Mouse (Mus musculus) central nervous system, embryonic 18 days (tissue): ENCODE data around the gene Prtn3. TPM values are rescaled to one million over a fixed set of nuclear protein-coding genes. Genes with fewer than 3 reads are reported as not detected.

Experiments
- polyA plus RNA-seq: library from polyadenylated mRNA; depleted of rRNA; stranded (reverse); fragments of >200 nt; gene quantifications from 2 replicates; pipeline ENCODE4 v1.2.3, GENCODE M21; 2012; rRNA removed

Gene Prtn3
- polyA plus RNA-seq: 15.8 and 16.7 TPM in 2 replicates

GRCm38 (mm10) chr10:79874290-79874862, at the start of gene Prtn3, which contains the start of gene Plppr3:
Prtn3 (plus strand) TSS chr10:79874476.
Plppr3 (minus strand) TSS chr10:79874634.

DNA sequence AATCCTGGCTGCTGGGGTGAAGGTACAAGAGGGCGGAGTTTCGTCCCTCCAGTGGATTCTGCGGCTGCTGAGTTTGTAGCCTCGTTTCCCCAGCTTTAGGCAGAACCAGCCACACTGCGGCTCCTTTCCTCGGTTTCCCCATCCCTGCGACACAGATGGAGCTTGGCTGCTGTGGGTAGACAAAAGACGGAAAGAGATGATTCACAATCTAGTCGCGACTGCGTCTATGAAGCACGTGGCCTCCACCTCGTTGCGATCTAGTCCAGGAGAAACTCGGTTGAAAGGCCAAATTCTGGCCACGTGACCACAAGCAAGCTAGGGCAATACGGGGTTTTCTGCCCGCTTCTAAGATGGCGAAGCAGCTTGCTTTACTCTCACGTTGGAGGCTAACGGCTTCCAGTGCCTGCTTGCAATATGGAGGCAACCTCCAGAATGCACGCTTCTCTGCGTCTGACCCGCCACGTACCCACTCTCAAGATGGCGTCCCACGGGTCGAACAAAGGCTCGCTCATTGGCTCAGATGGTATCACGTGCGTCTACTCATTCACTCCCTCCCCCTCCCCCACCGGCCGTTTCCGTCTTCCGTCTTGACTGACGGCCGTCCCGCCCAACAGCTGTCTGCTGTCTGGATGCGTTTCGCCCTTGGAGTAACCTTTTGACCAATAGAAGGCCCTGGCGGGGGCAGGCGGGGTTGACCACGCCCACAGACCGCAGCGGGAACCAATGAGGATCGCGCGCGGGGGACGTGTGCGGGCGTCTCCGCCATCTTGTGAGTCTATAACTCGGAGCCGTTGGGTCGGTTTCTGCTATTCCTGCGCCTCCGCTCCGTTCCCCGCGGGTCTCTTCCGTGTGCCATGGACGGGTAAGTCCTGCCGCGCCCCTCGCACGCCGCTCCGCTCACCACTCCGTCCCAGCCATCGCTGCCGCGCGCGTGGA, 20.1 kb upstream of the Prtn3 start, which contains the start of gene Ptbp1:
Ptbp1 (plus strand) TSS at position 568 of the 936 bp plus-strand sequence.

DNA sequence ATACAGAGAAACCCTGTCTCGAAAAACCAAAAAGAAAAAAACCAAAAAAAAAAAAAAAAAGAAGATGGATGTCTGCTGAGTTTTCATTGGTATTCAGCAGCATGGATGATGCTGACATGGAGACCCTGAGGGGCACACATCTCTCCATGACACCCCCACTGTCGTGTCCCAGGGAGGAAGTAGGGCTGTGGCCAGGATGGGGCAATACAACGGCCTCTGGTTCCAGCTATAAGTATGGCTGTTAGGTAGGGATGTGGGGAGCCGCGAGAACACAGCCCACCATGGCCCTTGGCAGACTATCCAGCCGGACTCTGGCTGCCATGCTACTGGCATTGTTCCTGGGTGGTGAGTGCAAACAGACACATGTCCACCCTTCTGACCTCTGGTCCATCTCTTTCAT, 11.8 kb downstream of the Prtn3 start, which contains the start of gene Elane:
Elane (plus strand) TSS at position 194 of the 400 bp plus-strand sequence.

DNA sequence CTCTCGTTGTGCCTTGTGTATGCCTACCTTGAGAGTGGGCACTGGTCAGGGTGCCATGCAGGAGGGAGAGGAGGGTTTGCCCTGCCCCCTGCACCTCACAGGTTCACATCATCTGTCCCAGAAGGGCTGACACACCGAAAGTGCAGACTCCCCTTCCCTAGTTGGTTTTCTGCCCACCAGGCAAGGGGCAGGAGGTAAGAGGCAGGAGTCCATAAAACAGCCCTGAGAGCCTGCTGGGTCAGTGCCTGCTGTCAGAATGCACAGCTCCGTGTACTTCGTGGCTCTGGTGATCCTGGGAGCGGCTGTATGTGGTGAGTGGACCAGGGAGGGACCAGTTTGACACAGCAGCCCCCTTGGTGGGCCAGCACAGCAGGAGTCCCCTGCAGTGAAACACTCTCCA, 16.4 kb downstream of the Prtn3 start, which contains the start of gene Cfd:
Cfd (plus strand) TSS at position 184 of the 400 bp plus-strand sequence.

DNA sequence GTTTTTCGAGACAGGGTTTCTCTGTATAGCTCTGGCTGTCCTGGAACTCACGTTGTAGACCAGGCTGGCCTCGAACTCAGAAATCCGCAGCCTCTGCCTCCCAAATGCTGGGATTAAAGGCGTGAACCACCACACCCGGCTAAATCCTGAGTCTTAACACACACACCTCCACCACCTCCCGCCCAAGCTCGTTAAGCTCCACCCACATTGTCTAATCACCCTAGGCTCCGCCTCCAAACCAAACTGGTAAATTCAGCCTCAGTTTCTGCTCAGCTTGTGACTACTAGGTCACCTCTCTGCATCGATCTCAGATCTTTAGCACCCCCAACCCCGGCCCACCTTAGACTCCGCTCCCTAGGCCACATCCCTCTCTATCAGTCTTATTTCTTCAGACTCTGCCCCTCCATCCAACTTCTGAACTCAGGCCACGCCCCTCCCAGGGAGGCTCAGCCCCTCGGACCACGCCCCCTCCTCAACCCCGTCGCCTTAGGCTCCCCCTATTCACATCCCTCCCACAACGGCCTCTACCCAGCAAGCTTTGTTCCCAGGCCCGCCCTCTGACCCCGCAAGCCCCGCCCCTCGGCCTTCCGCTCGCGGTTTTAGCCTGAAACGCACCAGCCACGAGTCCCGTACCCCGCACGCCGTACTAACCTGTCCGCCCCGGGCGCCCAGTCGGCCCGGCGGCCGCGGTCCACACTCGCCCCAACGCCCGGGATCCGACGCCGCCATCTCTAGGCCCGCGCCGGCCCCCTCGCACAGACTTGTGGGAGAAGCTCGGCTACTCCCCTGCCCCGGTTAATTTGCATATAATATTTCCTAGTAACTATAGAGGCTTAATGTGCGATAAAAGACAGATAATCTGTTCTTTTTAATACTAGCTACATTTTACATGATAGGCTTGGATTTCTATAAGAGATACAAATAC, 34.2 kb downstream of the Prtn3 start, which contains the start of gene Med16:
Med16 (minus strand) TSS at position 757 of the 925 bp plus-strand sequence.

DNA sequence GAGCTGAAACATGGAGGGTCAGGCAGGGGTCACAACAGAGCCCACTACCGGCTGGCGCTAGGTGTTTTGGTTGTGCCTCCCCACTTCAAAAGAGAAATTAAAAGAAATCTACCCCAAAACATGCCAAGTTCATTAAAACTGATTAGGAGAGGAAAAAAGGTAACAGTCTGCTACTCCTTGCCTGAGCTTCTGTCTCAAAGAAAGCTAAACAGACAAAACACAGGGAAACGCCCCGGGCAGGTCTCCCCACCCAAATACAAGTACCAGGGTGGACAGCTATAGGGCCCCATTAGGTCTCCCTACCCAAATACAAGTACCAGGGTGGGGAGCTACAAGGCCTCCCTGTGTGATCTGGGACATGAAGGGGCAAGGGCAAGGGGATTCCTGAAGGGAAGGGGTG, 36.3 kb downstream of the Prtn3 start, which contains the start of gene Gm26602:
Gm26602 (plus strand) TSS at position 301 of the 400 bp plus-strand sequence.

GRCm38 (mm10) chr10:79916808-79917531, 42.7 kb downstream of the Prtn3 start, which contains the start of gene Kiss1r:
Kiss1r (plus strand) TSS chr10:79916971.

GRCm38 (mm10) chr10:79920958-79921535, 46.8 kb downstream of the Prtn3 start, which contains the start of gene R3hdm4:
R3hdm4 (minus strand) TSS chr10:79921208.

DNA sequence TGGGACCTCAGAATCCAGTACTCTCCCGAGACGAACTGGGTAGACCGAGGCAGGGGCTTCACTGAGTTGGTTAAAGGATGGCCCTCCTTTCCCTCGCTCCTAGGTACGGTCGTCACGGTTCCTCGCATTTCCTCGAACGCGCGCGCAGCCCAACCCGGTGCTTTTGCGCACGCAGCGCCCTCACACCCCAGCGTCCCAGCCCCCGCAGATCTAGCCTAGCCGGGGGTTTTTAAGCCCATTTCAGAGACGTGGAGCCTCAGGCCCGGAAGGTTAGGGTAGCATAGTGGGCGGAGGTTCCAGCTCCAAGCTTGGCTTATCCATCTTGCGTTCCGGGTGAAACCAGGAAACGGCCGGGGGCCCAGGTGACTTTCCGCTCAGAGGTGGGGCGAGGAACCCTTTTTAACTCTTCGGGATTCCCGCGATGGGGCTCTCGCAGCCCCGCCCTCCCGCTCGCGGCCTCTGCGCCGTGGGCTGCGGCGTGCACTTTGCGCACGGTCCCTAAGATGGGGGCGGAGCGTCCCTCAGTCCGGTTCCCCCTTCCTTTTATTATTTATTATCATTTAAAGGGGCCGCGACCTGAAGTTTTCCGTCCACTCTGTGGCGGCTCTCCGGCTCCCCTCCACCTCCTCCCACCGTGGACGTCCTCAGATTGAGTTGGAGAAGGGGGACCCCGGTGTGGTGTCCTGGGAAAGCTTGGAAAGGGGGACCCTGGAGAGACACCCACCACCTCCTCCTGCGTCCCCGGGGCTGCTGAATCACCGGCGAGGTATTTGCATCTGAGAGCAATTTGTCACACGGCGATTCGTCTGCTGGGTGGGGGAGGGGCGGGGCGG, 52.4 kb downstream of the Prtn3 start, which contains the start of gene Arid3a:
Arid3a (plus strand) TSS at position 553 of the 833 bp plus-strand sequence.

Other genes with a start within 250 kb of the Prtn3 start
- 63.2 and 63.8 TPM in 2 replicates for gene Shc2, start 236.6 kb upstream of the Prtn3 start, polyA plus RNA-seq
- 0.11 and 0.18 TPM in 2 replicates for gene Odf3l2, start 228.7 kb upstream of the Prtn3 start, polyA plus RNA-seq
- 0.33 and 0.56 TPM in 2 replicates for gene Madcam1, start 209.9 kb upstream of the Prtn3 start, polyA plus RNA-seq
- gene Tpgs1, start 205.1 kb upstream of the Prtn3 start, polyA plus RNA-seq: 64.1 and 65.6 TPM in 2 replicates
- gene Cdc34, start 192.3 kb upstream of the Prtn3 start, polyA plus RNA-seq: 85.1 and 93.1 TPM in 2 replicates
- gene Gzmm, start 185.5 kb upstream of the Prtn3 start, polyA plus RNA-seq: 2.0 and 2.2 TPM in 2 replicates
- gene Bsg, start 170.0 kb upstream of the Prtn3 start, polyA plus RNA-seq: 919 and 923 TPM in 2 replicates
- gene Hcn2, start 157.8 kb upstream of the Prtn3 start, polyA plus RNA-seq: 22.0 and 26.6 TPM in 2 replicates
- gene Polrmt, start 127.9 kb upstream of the Prtn3 start, polyA plus RNA-seq: 53.8 and 57.3 TPM in 2 replicates
- 1.0 and 1.1 TPM in 2 replicates for gene Fgf22, start 119.4 kb upstream of the Prtn3 start, polyA plus RNA-seq
- gene Rnf126, start 107.5 kb upstream of the Prtn3 start, polyA plus RNA-seq: 118 and 136 TPM in 2 replicates
- gene Fstl3, start 97.2 kb upstream of the Prtn3 start, polyA plus RNA-seq: 3.5 and 4.5 TPM in 2 replicates
- 0.26 and 0.39 TPM in 2 replicates for gene Prss57, start 83.5 kb upstream of the Prtn3 start, polyA plus RNA-seq
- gene Palm, start 80.9 kb upstream of the Prtn3 start, polyA plus RNA-seq: 177 and 219 TPM in 2 replicates
- gene Misp, start 53.5 kb upstream of the Prtn3 start, polyA plus RNA-seq: 0.54 and 0.57 TPM in 2 replicates
- 82.1 and 86.6 TPM in 2 replicates for gene Ptbp1, start 20.0 kb upstream of the Prtn3 start, polyA plus RNA-seq
- 680 and 811 TPM in 2 replicates for gene Plppr3, start 158 bp downstream of the Prtn3 start, polyA plus RNA-seq
- not detected in 2 replicates for gene Elane, start 11.8 kb downstream of the Prtn3 start, polyA plus RNA-seq
- gene Cfd, start 16.4 kb downstream of the Prtn3 start, polyA plus RNA-seq: 0.34 and 0.37 TPM in 2 replicates
- gene Med16, start 34.4 kb downstream of the Prtn3 start, polyA plus RNA-seq: 53.6 and 60.9 TPM in 2 replicates
- gene Gm26602, start 36.4 kb downstream of the Prtn3 start, polyA plus RNA-seq: not detected in 2 replicates
- gene Kiss1r, start 42.5 kb downstream of the Prtn3 start, polyA plus RNA-seq: 6.1 and 6.5 TPM in 2 replicates
- 172 and 208 TPM in 2 replicates for gene R3hdm4, start 46.7 kb downstream of the Prtn3 start, polyA plus RNA-seq
- 4.2 TPM in 2 replicates for gene Arid3a, start 52.6 kb downstream of the Prtn3 start, polyA plus RNA-seq
- gene Wdr18, start 85.7 kb downstream of the Prtn3 start, polyA plus RNA-seq: 67.9 and 76.6 TPM in 2 replicates
- 0.40 and 0.45 TPM in 2 replicates for gene Grin3b, start 96.2 kb downstream of the Prtn3 start, polyA plus RNA-seq
- 200 and 218 TPM in 2 replicates for gene Tmem259, start 109.9 kb downstream of the Prtn3 start, polyA plus RNA-seq
- gene Cnn2, start 114.1 kb downstream of the Prtn3 start, polyA plus RNA-seq: 18.9 and 19.8 TPM in 2 replicates
- 7.1 and 7.5 TPM in 2 replicates for gene Abca7, start 122.0 kb downstream of the Prtn3 start, polyA plus RNA-seq
- 2.2 and 2.4 TPM in 2 replicates for gene Arhgap45, start 142.2 kb downstream of the Prtn3 start, polyA plus RNA-seq
- gene Polr2e, start 165.3 kb downstream of the Prtn3 start, polyA plus RNA-seq: 242 and 245 TPM in 2 replicates
- gene Gpx4, start 172.7 kb downstream of the Prtn3 start, polyA plus RNA-seq: 421 and 492 TPM in 2 replicates
- gene Sbno2, start 231.1 kb downstream of the Prtn3 start, polyA plus RNA-seq: 23.6 and 27.5 TPM in 2 replicates
- 83.3 and 90.0 TPM in 2 replicates for gene Stk11, start 241.3 kb downstream of the Prtn3 start, polyA plus RNA-seq